Mouse (Mus musculus): Measurements from ENCODE around the gene Rrp1b. TPM values are rescaled to one million over a fixed set of nuclear protein-coding genes. Genes with fewer than 3 reads are reported as not detected.

Gene Rrp1b
- polyA plus RNA-seq, 1 experiment from 2014 or later: 77.5 TPM

- Histone ChIP-seq H3K27me3 (ENCODE audit: insufficient read depth, low read length) (no peaks in the 10 kb centered on the region), H3K36me3 (ENCODE audit: insufficient read depth) (no peaks in the 10 kb centered on the region), H3K4me3 (ENCODE audit: low read depth, low read length) (no peak overlapping the region), H3K27ac (ENCODE audit: low read depth) (no peak overlapping the region), H3K9me3 (ENCODE audit: low read depth, low read length) (no peaks in the 10 kb centered on the region), H3K9ac (no peak overlapping the region), H3K4me2 (no peak overlapping the region), H3K4me1 (ENCODE audit: insufficient read depth) (peaks cover 5% of the 10 kb centered on the region; the same call in 1 of the 2 replicates)
- 69% methylated on average over 3 of the region's 3 CpGs for WGBS
- ATAC-seq (ENCODE audit: insufficient read depth) (no peak), DNase-seq (no peak)
- no peak for TF ChIP-seq CTCF (IDR thresholded peaks at IDR 0.05; ENCODE audit: low read depth)
Observed at GRCm38 (mm10) chr17:32028301-32028700, 7.6 kb upstream of the Rrp1b start.

GRCm38 (mm10) chr17:32031684-32032083, 4.2 kb upstream of the Rrp1b start:
- Histone ChIP-seq H3K9ac (no peak overlapping the region), H3K27ac (ENCODE audit: low read depth) (no peak overlapping the region), H3K4me2 (no peak overlapping the region), H3K27me3 (ENCODE audit: insufficient read depth, low read length) (no peaks in the 10 kb centered on the region), H3K9me3 (ENCODE audit: low read depth, low read length) (no peaks in the 10 kb centered on the region), H3K4me1 (ENCODE audit: insufficient read depth) (no peaks in the 10 kb centered on the region; the same call in 1 of the 2 replicates), H3K36me3 (ENCODE audit: insufficient read depth) (no peaks in the 10 kb centered on the region), H3K4me3 (ENCODE audit: low read depth, low read length) (no peak overlapping the region)
- WGBS: 46% methylated on average over 7 of the region's 7 CpGs
- TF ChIP-seq CTCF (IDR thresholded peaks at IDR 0.05; ENCODE audit: low read depth): no peak
- DNase-seq: no peak
- ATAC-seq (ENCODE audit: insufficient read depth): no peak

GRCm38 (mm10) chr17:32034322-32034721, 1.6 kb upstream of the Rrp1b start:
- DNase-seq (no peak), ATAC-seq (ENCODE audit: insufficient read depth) (no peak)
- Histone ChIP-seq H3K4me3 (ENCODE audit: low read depth, low read length) (no peak overlapping the region), H3K4me1 (ENCODE audit: insufficient read depth) (no peaks in the 10 kb centered on the region; the same call in 1 of the 2 replicates), H3K9ac (no peak overlapping the region), H3K27ac (ENCODE audit: low read depth) (no peak overlapping the region), H3K27me3 (ENCODE audit: insufficient read depth, low read length) (no peaks in the 10 kb centered on the region), H3K9me3 (ENCODE audit: low read depth, low read length) (no peaks in the 10 kb centered on the region), H3K4me2 (no peak overlapping the region), H3K36me3 (ENCODE audit: insufficient read depth) (no peaks in the 10 kb centered on the region)
- WGBS: 84% methylated on average over 23 of the region's 23 CpGs
- TF ChIP-seq CTCF (IDR thresholded peaks at IDR 0.05; ENCODE audit: low read depth): no peak

- H3K4me2 ChIP-seq: peak overlapping the region; percentile 95
- peak; percentile 31 for DNase-seq
- ATAC-seq (ENCODE audit: insufficient read depth): no peak
- peak overlapping the region; percentile 73 for H3K27ac ChIP-seq (ENCODE audit: low read depth)
- no peaks in the 10 kb centered on the region; the same call in 1 of the 2 replicates for H3K4me1 ChIP-seq (ENCODE audit: insufficient read depth)
- TF ChIP-seq CTCF (IDR thresholded peaks at IDR 0.05; ENCODE audit: low read depth): no peak
- under 1% methylated on average over 46 of the region's 46 CpGs for WGBS
- H3K9me3 ChIP-seq (ENCODE audit: low read depth, low read length): no peaks in the 10 kb centered on the region
- H3K27me3 ChIP-seq (ENCODE audit: insufficient read depth, low read length): no peaks in the 10 kb centered on the region
- no peaks in the 10 kb centered on the region for H3K36me3 ChIP-seq (ENCODE audit: insufficient read depth)
- peak overlapping the region; percentile 93 for H3K4me3 ChIP-seq (ENCODE audit: low read depth, low read length)
- peak overlapping the region; percentile 82 for H3K9ac ChIP-seq
Observed at GRCm38 (mm10) chr17:32036509-32037438, 874 bp downstream of the Rrp1b start.

- ATAC-seq (ENCODE audit: insufficient read depth): no peak
Observed at GRCm38 (mm10) chr17:32040263-32040662, 4.4 kb downstream of the Rrp1b start.

GRCm38 (mm10) chr17:32046541-32046940, 10.6 kb downstream of the Rrp1b start:
- DNase-seq (no peak), ATAC-seq (ENCODE audit: insufficient read depth) (no peak)
- Histone ChIP-seq H3K9me3 (ENCODE audit: low read depth, low read length) (no peaks in the 10 kb centered on the region), H3K4me1 (ENCODE audit: insufficient read depth) (no peaks in the 10 kb centered on the region), H3K9ac (no peak overlapping the region), H3K27me3 (ENCODE audit: insufficient read depth, low read length) (no peaks in the 10 kb centered on the region), H3K27ac (ENCODE audit: low read depth) (no peak overlapping the region), H3K4me2 (no peak overlapping the region), H3K36me3 (ENCODE audit: insufficient read depth) (peaks cover 56% of the 10 kb centered on the region), H3K4me3 (ENCODE audit: low read depth, low read length) (no peak overlapping the region)
- no peak for TF ChIP-seq CTCF (IDR thresholded peaks at IDR 0.05; ENCODE audit: low read depth)
- WGBS: 90% methylated on average over 5 of the region's 5 CpGs

More at GRCm38 (mm10) chr17:32040263-32040662, 4.4 kb downstream of the Rrp1b start:
- H3K9me3 ChIP-seq (ENCODE audit: low read depth, low read length): no peaks in the 10 kb centered on the region
- H3K4me1 ChIP-seq (ENCODE audit: insufficient read depth): no peaks in the 10 kb centered on the region; the same call in 1 of the 2 replicates
- no peak overlapping the region for H3K27ac ChIP-seq (ENCODE audit: low read depth)
- H3K4me3 ChIP-seq (ENCODE audit: low read depth, low read length): no peak overlapping the region
- no peak overlapping the region for H3K9ac ChIP-seq
- no peaks in the 10 kb centered on the region for H3K27me3 ChIP-seq (ENCODE audit: insufficient read depth, low read length)
- 79% methylated on average over 10 of the region's 10 CpGs for whole genome bisulfite sequencing
- DNase-seq: no peak
- TF ChIP-seq CTCF (IDR thresholded peaks at IDR 0.05; ENCODE audit: low read depth): no peak
- H3K36me3 ChIP-seq (ENCODE audit: insufficient read depth): no peaks in the 10 kb centered on the region
- H3K4me2 ChIP-seq: no peak overlapping the region

GRCm38 (mm10) chr17:32048351-32048750, 12.5 kb downstream of the Rrp1b start:
- H3K36me3 ChIP-seq (ENCODE audit: insufficient read depth): peaks cover 73% of the 10 kb centered on the region
- H3K9me3 ChIP-seq (ENCODE audit: low read depth, low read length): no peaks in the 10 kb centered on the region
- no peak overlapping the region for H3K4me3 ChIP-seq (ENCODE audit: low read depth, low read length)
- no peak for TF ChIP-seq CTCF (IDR thresholded peaks at IDR 0.05; ENCODE audit: low read depth)
- 67% methylated on average over 5 of the region's 5 CpGs for WGBS
- no peaks in the 10 kb centered on the region for H3K4me1 ChIP-seq (ENCODE audit: insufficient read depth)
- H3K27ac ChIP-seq (ENCODE audit: low read depth): no peak overlapping the region
- no peak for DNase-seq
- H3K9ac ChIP-seq: no peak overlapping the region
- H3K4me2 ChIP-seq: no peak overlapping the region
- no peaks in the 10 kb centered on the region for H3K27me3 ChIP-seq (ENCODE audit: insufficient read depth, low read length)
- ATAC-seq (ENCODE audit: insufficient read depth): no peak
